Mouse (Mus musculus) stomach, postnatal 0 days (tissue): ENCODE results near the gene Ppm1h. TPM values are rescaled to one million over a fixed set of nuclear protein-coding genes. Genes with fewer than 3 reads are reported as not detected.

Experiments used
- ATAC-seq: fragments of 200-750 bp; cut with Nextera tagmentation; 2 replicates; pipeline ENCODE4 v1.8.0; 2017; ENCODE audit not compliant: low FRiP score, low TSS enrichment
- DNase-seq: peaks from one replicate; pipeline ENCODE4 v3.0.0-alpha.2; 2016; ENCODE audit warnings: low spot score
- H3K27ac ChIP-seq: fragments of 300-500 bp; sonication (generic); replicated peaks from 2 replicates; pipeline ENCODE4 v1.5.1; 2014; ENCODE audit warnings: mild to moderate bottlenecking, control low read depth
- H3K27me3 ChIP-seq: fragments of 300-500 bp; sonication (generic); 2 replicates; pipeline ENCODE4 v1.6.1; 2014; ENCODE audit warnings: low read length; ENCODE audit not compliant: control insufficient read depth, insufficient read depth
- H3K36me3 ChIP-seq: fragments of 300-500 bp; sonication (generic); 2 replicates; pipeline ENCODE4 v1.6.1; 2014; ENCODE audit warnings: low read length, mixed read lengths; ENCODE audit not compliant: control insufficient read depth, insufficient read depth
- H3K4me1 ChIP-seq: fragments of 300-500 bp; sonication (generic); replicated peaks from 2 replicates; pipeline ENCODE4 v1.6.1; 2014; ENCODE audit warnings: antibody characterized with exemption; ENCODE audit not compliant: control insufficient read depth, insufficient read depth
- H3K4me2 ChIP-seq: fragments of 300-500 bp; sonication (generic); replicated peaks from 2 replicates; pipeline ENCODE4 v1.6.1; 2014; ENCODE audit warnings: low read depth, mild to moderate bottlenecking, control low read depth, moderate library complexity
- H3K4me3 ChIP-seq: fragments of 300-500 bp; sonication (generic); 2 replicates; pipeline ENCODE4 v1.5.1; 2014; ENCODE audit warnings: low read depth, low read length, control low read depth
- H3K9ac ChIP-seq: fragments of 300-500 bp; sonication (generic); 2 replicates; pipeline ENCODE4 v1.6.1; 2014; ENCODE audit warnings: mild to moderate bottlenecking, low read length, control low read depth, mixed read lengths
- H3K9me3 ChIP-seq: fragments of 300-500 bp; sonication (generic); 2 replicates; pipeline ENCODE4 v1.6.1; 2016; ENCODE audit warnings: low read length; ENCODE audit not compliant: control insufficient read depth
- CTCF ChIP-seq: IDR thresholded peaks from 2 replicates; pipeline ENCODE4 v1.5.1; 2016; ENCODE audit warnings: antibody characterized with exemption, low read depth, mild to moderate bottlenecking, moderate library complexity
- EP300 ChIP-seq: optimal IDR thresholded peaks from 2 replicates; pipeline ENCODE3; 2016; ENCODE audit warnings: antibody characterized with exemption
- WGBS: fragments of 180-500 bp; shearing (Covaris S2); extraction: QIAGEN DNeasy Blood & Tissue Kit; methylation state at CpG from one replicate; pipeline ENCODE4 v1.1.7; 2014; 5-methylcytosine and 5-hydroxymethylcytosine counted together
- polyA plus RNA-seq: library from polyadenylated mRNA; unstranded; fragments of >200 nt; fragmentation: Nextera tagmentation; extraction: Ambion mirVana; gene quantifications from 2 replicates; pipeline ENCODE4 v1.2.1, GENCODE M21; 2015

Gene Ppm1h
- polyA plus RNA-seq, 1 experiment from 2014 or later: 7.6 TPM

- H3K27me3 ChIP-seq: no peaks in the 10 kb centered on the region
- H3K36me3 ChIP-seq: no peaks in the 10 kb centered on the region
- no peak for TF ChIP-seq CTCF
- H3K4me2 ChIP-seq: no peak overlapping the region
- WGBS: 97% methylated on average over 1 of the region's 1 CpGs
- no peak overlapping the region for H3K4me3 ChIP-seq
- H3K4me1 ChIP-seq: no peaks in the 10 kb centered on the region
- H3K9ac ChIP-seq: no peak overlapping the region
- no peaks in the 10 kb centered on the region for H3K9me3 ChIP-seq
- no peak for DNase-seq
- ATAC-seq: no peak
- H3K27ac ChIP-seq: no peak overlapping the region
Observed at GRCm38 (mm10) chr10:122652578-122652977, 26.0 kb upstream of the Ppm1h start.

- no peak for ATAC-seq
- no peak overlapping the region for H3K27ac ChIP-seq
- WGBS: 75% methylated on average over 1 of the region's 1 CpGs
- no peak overlapping the region for H3K4me2 ChIP-seq
- TF ChIP-seq EP300 (no peak), CTCF (no peak)
- no peak overlapping the region for H3K4me3 ChIP-seq
- no peaks in the 10 kb centered on the region for H3K9me3 ChIP-seq
- no peaks in the 10 kb centered on the region for H3K4me1 ChIP-seq
- H3K36me3 ChIP-seq: no peaks in the 10 kb centered on the region
- no peak overlapping the region for H3K9ac ChIP-seq
- H3K27me3 ChIP-seq: no peaks in the 10 kb centered on the region
- no peak for DNase-seq
Observed at GRCm38 (mm10) chr10:122665652-122666051, 12.9 kb upstream of the Ppm1h start.

- H3K4me2 ChIP-seq: no peak overlapping the region
- H3K36me3 ChIP-seq: no peaks in the 10 kb centered on the region
- no peaks in the 10 kb centered on the region for H3K4me1 ChIP-seq
- TF ChIP-seq EP300: no peak
- TF ChIP-seq CTCF: no peak
- no peaks in the 10 kb centered on the region for H3K9me3 ChIP-seq
- no peak for ATAC-seq
- H3K9ac ChIP-seq: no peak overlapping the region
- no peak overlapping the region for H3K27ac ChIP-seq
- H3K27me3 ChIP-seq: no peaks in the 10 kb centered on the region
- WGBS: 87% methylated on average over 2 of the region's 2 CpGs
- H3K4me3 ChIP-seq: no peak overlapping the region
- DNase-seq: no peak
Observed at GRCm38 (mm10) chr10:122671253-122671652, 7.3 kb upstream of the Ppm1h start.

GRCm38 (mm10) chr10:122672044-122672443, 6.5 kb upstream of the Ppm1h start:
- Histone ChIP-seq H3K4me3 (no peak overlapping the region), H3K4me1 (no peaks in the 10 kb centered on the region), H3K4me2 (no peak overlapping the region), H3K9ac (no peak overlapping the region), H3K36me3 (no peaks in the 10 kb centered on the region), H3K27ac (no peak overlapping the region), H3K27me3 (no peaks in the 10 kb centered on the region), H3K9me3 (no peaks in the 10 kb centered on the region)
- whole genome bisulfite sequencing: 85% methylated on average over 4 of the region's 4 CpGs
- no peak for TF ChIP-seq EP300
- TF ChIP-seq CTCF: no peak
- DNase-seq: no peak
- ATAC-seq: no peak

- H3K4me2 ChIP-seq: peak overlapping the region; percentile 87
- DNase-seq: peak; percentile 73
- H3K9ac ChIP-seq: peak overlapping the region; percentile 82
- peak overlapping the region; percentile 88 for H3K27ac ChIP-seq
- H3K4me1 ChIP-seq: no peaks in the 10 kb centered on the region; the same call in 1 of the 2 replicates
- H3K27me3 ChIP-seq: no peaks in the 10 kb centered on the region
- H3K4me3 ChIP-seq: peak overlapping the region; percentile 76
- no peaks in the 10 kb centered on the region for H3K36me3 ChIP-seq
- under 1% methylated on average over 33 of the region's 33 CpGs for WGBS
- no peak for TF ChIP-seq EP300
- TF ChIP-seq CTCF: no peak
- H3K9me3 ChIP-seq: no peaks in the 10 kb centered on the region
- ATAC-seq: peak; percentile 76; the same call in 1 of the 2 replicates
Observed at GRCm38 (mm10) chr10:122679437-122680045, 979 bp downstream of the Ppm1h start.

- Histone ChIP-seq H3K36me3 (no peaks in the 10 kb centered on the region), H3K4me1 (no peaks in the 10 kb centered on the region; the same call in 1 of the 2 replicates), H3K27ac (no peak overlapping the region), H3K9ac (no peak overlapping the region), H3K4me3 (peak overlapping the region; percentile 76), H3K27me3 (no peaks in the 10 kb centered on the region), H3K4me2 (peak overlapping the region; percentile 87), H3K9me3 (no peaks in the 10 kb centered on the region)
- DNase-seq (peak; percentile 27), ATAC-seq (0 out of 2 replicates have a peak, but pooled peaks have one; percentile 25)
- 12% methylated on average over 19 of the region's 19 CpGs for WGBS
- TF ChIP-seq CTCF (no peak), EP300 (no peak)
Observed at GRCm38 (mm10) chr10:122680387-122681084, 2.0 kb downstream of the Ppm1h start.
